In the genomic region with DNA sequence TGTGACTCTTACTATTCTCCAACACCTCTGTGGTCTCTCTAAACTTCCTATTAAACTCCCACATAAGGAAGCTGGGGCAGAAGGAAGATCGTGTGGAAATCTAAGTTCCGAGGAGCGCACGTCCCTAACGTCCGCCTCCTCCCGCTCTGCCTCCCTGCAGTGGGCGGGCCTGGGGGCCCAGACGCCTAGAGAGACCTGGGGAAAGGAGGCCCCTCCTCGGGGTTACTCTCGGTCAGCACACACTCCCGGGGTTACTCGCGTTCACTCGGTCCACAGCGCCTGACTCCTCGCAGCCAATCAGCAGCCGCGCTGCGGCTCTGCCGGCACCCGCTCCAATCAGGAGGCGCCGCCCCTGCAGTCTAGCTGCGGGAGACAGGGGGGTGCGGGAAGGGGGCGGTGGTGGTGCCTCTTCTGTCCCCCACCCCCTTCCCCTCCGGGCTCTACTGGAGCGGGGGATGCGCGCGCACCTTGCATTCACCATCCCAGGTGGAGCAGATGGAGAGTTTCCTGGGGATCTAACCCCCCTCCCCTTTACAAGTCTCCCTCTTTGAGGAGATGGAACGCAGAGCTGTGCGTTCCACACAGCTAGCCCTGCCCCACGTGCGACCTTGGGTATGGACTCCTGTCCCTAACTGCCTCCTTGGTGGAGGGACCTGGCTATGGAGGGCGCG, we compare ENCODE assay signal across 8 mouse cellular contexts. TPM values are rescaled to one million over a fixed set of nuclear protein-coding genes. Genes with fewer than 3 reads are reported as not detected.
DNase-seq lines count a peak whose midpoint lies in the region; ATAC-seq lines count a peak whose summit lies in the region.

No protein-coding gene starts in this region.

- peak overlapping the region; percentile 43 for H3K4me3 ChIP-seq in hindbrain, embryonic 15.5 days

- peak overlapping the region; percentile 92 for H3K27ac ChIP-seq in hindbrain, embryonic 15.5 days (replicated peaks)

- peaks cover 31% of the 10 kb centered on the region for H3K4me1 ChIP-seq in hindbrain, embryonic 15.5 days (replicated peaks)

- peak; percentile 97 for DNase-seq in WW6 (ENCODE audit: low read depth, low spot score)
- DNase-seq in cerebellum, postnatal 36 days, result peak; percentile 85 to 92
- DNase-seq in frontal cortex, postnatal 36 days (ENCODE audit: low spot score in 2 of 2), result peak; percentile 91 to 93
- peak; percentile 89 for DNase-seq in left cerebral cortex, adult 11 months (ENCODE audit: low spot score)
- peak; percentile 93 for DNase-seq in lung, postnatal 36 days
- DNase-seq in retina, embryonic 14.5 days (ENCODE audit: low spot score), result peak; percentile 98
- DNase-seq in thymus, postnatal 36 days, result peak; percentile 92 to 98

- no peaks in the 10 kb centered on the region for H3K27me3 ChIP-seq in hindbrain, embryonic 15.5 days

- WGBS in hindbrain, embryonic 15.5 days, result 1% methylated on average over 37 of the region's 38 CpGs

- no peaks in the 10 kb centered on the region for H3K9me3 ChIP-seq in hindbrain, embryonic 15.5 days

- H3K9ac ChIP-seq in hindbrain, embryonic 15.5 days, result peak overlapping the region; percentile 41

- peak overlapping the region; percentile 75 for H3K4me2 ChIP-seq in hindbrain, embryonic 15.5 days

- peak; percentile 98 for ATAC-seq in hindbrain, embryonic 15.5 days (ENCODE audit: low FRiP score, low read depth)

- no peaks in the 10 kb centered on the region for H3K36me3 ChIP-seq in hindbrain, embryonic 15.5 days

RNA-seq across cellular contexts. Expression of a gene that starts 9.3 kb away (rescaled TPM):
- polyA plus RNA-seq in hindbrain, embryonic 15.5 days (2015; fragmentation: Nextera tagmentation; extraction: Ambion mirVana), result 288 and 295 TPM in 2 replicates

RNA-seq across cellular contexts. Expression of a gene that starts 48.7 kb away (rescaled TPM):
- 0.10 and 0.12 TPM in 2 replicates for polyA plus RNA-seq in hindbrain, embryonic 15.5 days (2015; fragmentation: Nextera tagmentation; extraction: Ambion mirVana)

Comparison
In these comparisons a context has a peak if more than half of its experiments do, and no peak if none do; other contexts are left out.
1. Peak in every context shown above with its lines: DNase-seq, ATAC-seq, H3K4me3 ChIP-seq and H3K27ac ChIP-seq.